In genomic region chr11:98981997-98982772, GRCm38 (mm10) we compare ENCODE assay signal across 8 mouse cellular contexts. TPM values are rescaled to one million over a fixed set of nuclear protein-coding genes. Genes with fewer than 3 reads are reported as not detected.
DNase-seq lines count a peak whose midpoint lies in the region; ATAC-seq and TF ChIP-seq lines count a peak whose summit lies in the region.

No protein-coding gene starts in this region.

- TF ChIP-seq POLR2A in bone marrow, adult 2 months (IDR thresholded peaks at IDR 0.05; ENCODE audit: borderline replicate concordance, control insufficient read depth, low read depth, low read length), result no peak
- TF ChIP-seq POLR2A in testis, adult 2 months (IDR thresholded peaks at IDR 0.05; ENCODE audit: control insufficient read depth, low read depth, low read length), result peak; percentile 58; the same call in 1 of the 2 replicates

- peak; percentile 87 for ATAC-seq in hindbrain, embryonic 16.5 days
- peak; percentile 31; the same call in 1 of the 2 replicates for ATAC-seq in limb, embryonic 11.5 days (ENCODE audit: insufficient number of reproducible peaks, low FRiP score, low TSS enrichment, low read depth)
- peak; percentile 88 for ATAC-seq in midbrain, embryonic 13.5 days

- peaks cover 62% of the 10 kb centered on the region for H3K27me3 ChIP-seq in forebrain, embryonic 10.5 days (ENCODE audit: poor library complexity, severe bottlenecking)
- no peaks in the 10 kb centered on the region for H3K27me3 ChIP-seq in hindbrain, embryonic 16.5 days (replicated peaks; ENCODE audit: control insufficient read depth, insufficient read depth, low read length)
- H3K27me3 ChIP-seq in limb, embryonic 11.5 days (ENCODE audit: control insufficient read depth, insufficient read depth, low read length), result peaks cover 20% of the 10 kb centered on the region
- H3K27me3 ChIP-seq in midbrain, embryonic 13.5 days, result peaks cover 39% of the 10 kb centered on the region
- no peaks in the 10 kb centered on the region for H3K27me3 ChIP-seq in testis, adult 2 months (ENCODE audit: control insufficient read depth, insufficient read depth, low read length)

- H3K4me1 ChIP-seq in bone marrow, adult 2 months (ENCODE audit: control insufficient read depth, insufficient read depth, low read length), result peaks cover 1% of the 10 kb centered on the region; the same call in 1 of the 2 replicates
- H3K4me1 ChIP-seq in forebrain, embryonic 10.5 days, result peaks cover 22% of the 10 kb centered on the region
- peaks cover 3% of the 10 kb centered on the region; the same call in 1 of the 2 replicates for H3K4me1 ChIP-seq in hindbrain, embryonic 16.5 days (ENCODE audit: control insufficient read depth, insufficient read depth, low read depth, low read length)
- peaks cover 11% of the 10 kb centered on the region for H3K4me1 ChIP-seq in limb, embryonic 11.5 days (ENCODE audit: control insufficient read depth, insufficient read depth, low read length)
- peaks cover 20% of the 10 kb centered on the region for H3K4me1 ChIP-seq in midbrain, embryonic 13.5 days (replicated peaks)
- peaks cover 29% of the 10 kb centered on the region for H3K4me1 ChIP-seq in testis, adult 2 months (ENCODE audit: control insufficient read depth, insufficient read depth, low read length)

- DNase-seq in left cerebral cortex, adult 18-20 months (ENCODE audit: low spot score in 2 of 2), result peak; percentile 64 to 79
- DNase-seq in left cerebral cortex, adult 9 months (ENCODE audit: low spot score in 2 of 2), result no peak
- DNase-seq in forebrain, embryonic 10.5 days (ENCODE audit: extremely low spot score, low spot score), result peak; percentile 82
- DNase-seq in limb, embryonic 11.5 days (ENCODE audit: low spot score), result peak; percentile 85

- H3K4me2 ChIP-seq in hindbrain, embryonic 16.5 days (ENCODE audit: low read length), result peak overlapping the region; percentile 77
- H3K4me2 ChIP-seq in limb, embryonic 11.5 days (ENCODE audit: low read depth, severe bottlenecking), result peak overlapping the region; percentile 97
- peak overlapping the region; percentile 87 for H3K4me2 ChIP-seq in midbrain, embryonic 13.5 days (replicated peaks)

- TF ChIP-seq CTCF in bone marrow, adult 2 months (IDR thresholded peaks at IDR 0.05; ENCODE audit: control insufficient read depth, insufficient read depth, low read length), result peak; percentile 50; the same call in 1 of the 2 replicates
- no peak; the same call in 1 of the 2 replicates for TF ChIP-seq CTCF in testis, adult 2 months (IDR thresholded peaks at IDR 0.05; ENCODE audit: control insufficient read depth, insufficient read depth, insufficient replicate concordance, low read depth, low read length)

- WGBS in bone marrow, adult 2 months, result under 1% methylated on average over 94 of the region's 94 CpGs
- under 1% methylated on average over 94 of the region's 94 CpGs for WGBS in forebrain, embryonic 10.5 days
- under 1% methylated on average over 79 of the region's 94 CpGs for WGBS in hindbrain, embryonic 16.5 days
- under 1% methylated on average over 94 of the region's 94 CpGs for WGBS in limb, embryonic 11.5 days
- under 1% methylated on average over 92 of the region's 94 CpGs for WGBS in midbrain, embryonic 13.5 days

- no peak overlapping the region; the same call in 1 of the 2 replicates for H3K27ac ChIP-seq in bone marrow, adult 2 months (ENCODE audit: control insufficient read depth, insufficient read depth, low read depth, low read length, poor library complexity)
- peak overlapping the region; percentile 77 for H3K27ac ChIP-seq in forebrain, embryonic 10.5 days
- H3K27ac ChIP-seq in hindbrain, embryonic 16.5 days (ENCODE audit: low read depth, low read length), result peak overlapping the region; percentile 92
- H3K27ac ChIP-seq in limb, embryonic 11.5 days (replicated peaks; ENCODE audit: low read depth, low read length), result no peak overlapping the region
- peak overlapping the region; percentile 92 for H3K27ac ChIP-seq in midbrain, embryonic 13.5 days
- H3K27ac ChIP-seq in testis, adult 2 months (ENCODE audit: control insufficient read depth, insufficient read depth, low read depth, low read length), result peak overlapping the region; percentile 3

- H3K4me3 ChIP-seq in bone marrow, adult 2 months (replicated peaks; ENCODE audit: control insufficient read depth, low read depth, low read length), result peak overlapping the region; percentile 38
- H3K4me3 ChIP-seq in forebrain, embryonic 10.5 days, result peak overlapping the region; percentile 64
- H3K4me3 ChIP-seq in hindbrain, embryonic 16.5 days (ENCODE audit: low read length), result peak overlapping the region; percentile 62
- peak overlapping the region; percentile 53 for H3K4me3 ChIP-seq in limb, embryonic 11.5 days (ENCODE audit: low read depth, low read length)
- H3K4me3 ChIP-seq in midbrain, embryonic 13.5 days (replicated peaks), result peak overlapping the region; percentile 59
- peak overlapping the region; percentile 66 for H3K4me3 ChIP-seq in testis, adult 2 months (ENCODE audit: control insufficient read depth, low read depth, low read length)

- no peaks in the 10 kb centered on the region for H3K36me3 ChIP-seq in forebrain, embryonic 10.5 days (replicated peaks)
- H3K36me3 ChIP-seq in hindbrain, embryonic 16.5 days (ENCODE audit: control insufficient read depth, insufficient read depth, low read length), result no peaks in the 10 kb centered on the region
- H3K36me3 ChIP-seq in limb, embryonic 11.5 days (ENCODE audit: control insufficient read depth, insufficient read depth, low read length), result no peaks in the 10 kb centered on the region
- H3K36me3 ChIP-seq in midbrain, embryonic 13.5 days, result no peaks in the 10 kb centered on the region
- H3K36me3 ChIP-seq in testis, adult 2 months (ENCODE audit: control insufficient read depth, insufficient read depth, low read length), result no peaks in the 10 kb centered on the region

- H3K9me3 ChIP-seq in forebrain, embryonic 10.5 days, result no peaks in the 10 kb centered on the region
- H3K9me3 ChIP-seq in hindbrain, embryonic 16.5 days (ENCODE audit: control insufficient read depth, low read length), result 0 out of 2 replicates have a peak, but pooled peaks cover 2% of the 10 kb centered on the region
- no peaks in the 10 kb centered on the region for H3K9me3 ChIP-seq in limb, embryonic 11.5 days (ENCODE audit: control insufficient read depth, low read length)
- no peaks in the 10 kb centered on the region for H3K9me3 ChIP-seq in midbrain, embryonic 13.5 days

- H3K9ac ChIP-seq in hindbrain, embryonic 16.5 days (ENCODE audit: low read depth, low read length), result peak overlapping the region; percentile 85
- H3K9ac ChIP-seq in limb, embryonic 11.5 days (ENCODE audit: low read length), result peak overlapping the region; percentile 70
- H3K9ac ChIP-seq in midbrain, embryonic 13.5 days (replicated peaks), result peak overlapping the region; percentile 79

RNA-seq across cellular contexts. Expression of gene Gjd3, which starts 0.6 kb away (rescaled TPM):
- 1 to 10 TPM; 1.8 to 2.0 TPM for total RNA-seq in left cerebral cortex, adult 18-20 months (2021)
- polyA plus RNA-seq in bone marrow, adult 2 months (2011; ENCODE audit: insufficient read depth, insufficient read length, low replicate concordance, missing spikeins), result not detected in 2 replicates
- 0.20 and 0.24 TPM in 2 replicates for polyA plus RNA-seq in forebrain, embryonic 10.5 days (2016; fragmentation: Nextera tagmentation; extraction: Ambion mirVana)
- 2.0 and 3.0 TPM in 2 replicates for polyA plus RNA-seq in hindbrain, embryonic 16.5 days (2015; fragmentation: Nextera tagmentation; extraction: Ambion mirVana)
- 0.40 TPM in 1 of 2 replicates, not detected in the other for polyA plus RNA-seq in limb, embryonic 11.5 days (2014; fragmentation: Nextera tagmentation; extraction: Ambion mirVana)
- polyA plus RNA-seq in midbrain, embryonic 13.5 days (2015; fragmentation: Nextera tagmentation; extraction: Ambion mirVana), result 0.58 and 0.99 TPM in 2 replicates
- polyA plus RNA-seq in testis, adult 2 months (2012; rRNA removed), result 13.6 and 23.8 TPM in 2 replicates

RNA-seq across cellular contexts. Expression of gene Top2a, which starts 41.8 kb away (rescaled TPM):
- under 1 TPM; 0.40 to 0.67 TPM for total RNA-seq in left cerebral cortex, adult 18-20 months (2021)
- polyA plus RNA-seq in bone marrow, adult 2 months (2011; ENCODE audit: insufficient read depth, insufficient read length, low replicate concordance, missing spikeins), result 161 and 191 TPM in 2 replicates
- polyA plus RNA-seq in forebrain, embryonic 10.5 days (2016; fragmentation: Nextera tagmentation; extraction: Ambion mirVana), result 366 and 373 TPM in 2 replicates
- polyA plus RNA-seq in hindbrain, embryonic 16.5 days (2015; fragmentation: Nextera tagmentation; extraction: Ambion mirVana), result 33.1 and 44.9 TPM in 2 replicates
- polyA plus RNA-seq in limb, embryonic 11.5 days (2014; fragmentation: Nextera tagmentation; extraction: Ambion mirVana), result 422 and 448 TPM in 2 replicates
- 118 and 125 TPM in 2 replicates for polyA plus RNA-seq in midbrain, embryonic 13.5 days (2015; fragmentation: Nextera tagmentation; extraction: Ambion mirVana)
- 19.4 and 20.4 TPM in 2 replicates for polyA plus RNA-seq in testis, adult 2 months (2012; rRNA removed)

RNA-seq across cellular contexts. Expression of gene Rara, which starts 54.6 kb away (rescaled TPM):
- 10 to 100 TPM; 14.4 to 14.9 TPM for total RNA-seq in left cerebral cortex, adult 18-20 months (2021)
- 8.9 and 17.2 TPM in 2 replicates for polyA plus RNA-seq in bone marrow, adult 2 months (2011; ENCODE audit: insufficient read depth, insufficient read length, low replicate concordance, missing spikeins)
- polyA plus RNA-seq in forebrain, embryonic 10.5 days (2016; fragmentation: Nextera tagmentation; extraction: Ambion mirVana), result 16.9 and 19.3 TPM in 2 replicates
- 12.1 and 16.7 TPM in 2 replicates for polyA plus RNA-seq in hindbrain, embryonic 16.5 days (2015; fragmentation: Nextera tagmentation; extraction: Ambion mirVana)
- polyA plus RNA-seq in limb, embryonic 11.5 days (2014; fragmentation: Nextera tagmentation; extraction: Ambion mirVana), result 46.7 and 48.7 TPM in 2 replicates
- polyA plus RNA-seq in midbrain, embryonic 13.5 days (2015; fragmentation: Nextera tagmentation; extraction: Ambion mirVana), result 7.5 and 9.1 TPM in 2 replicates
- 18.7 and 20.1 TPM in 2 replicates for polyA plus RNA-seq in testis, adult 2 months (2012; rRNA removed)

RNA-seq across cellular contexts. Expression of gene Igfbp4, which starts 58.9 kb away (rescaled TPM):
- 10 to 100 TPM; 64.2 to 73.2 TPM for total RNA-seq in left cerebral cortex, adult 18-20 months (2021)
- polyA plus RNA-seq in bone marrow, adult 2 months (2011; ENCODE audit: insufficient read depth, insufficient read length, low replicate concordance, missing spikeins), result 59.7 and 78.0 TPM in 2 replicates
- polyA plus RNA-seq in forebrain, embryonic 10.5 days (2016; fragmentation: Nextera tagmentation; extraction: Ambion mirVana), result 364 and 368 TPM in 2 replicates
- 120 and 161 TPM in 2 replicates for polyA plus RNA-seq in hindbrain, embryonic 16.5 days (2015; fragmentation: Nextera tagmentation; extraction: Ambion mirVana)
- 799 and 884 TPM in 2 replicates for polyA plus RNA-seq in limb, embryonic 11.5 days (2014; fragmentation: Nextera tagmentation; extraction: Ambion mirVana)
- polyA plus RNA-seq in midbrain, embryonic 13.5 days (2015; fragmentation: Nextera tagmentation; extraction: Ambion mirVana), result 120 and 125 TPM in 2 replicates
- 19.0 and 21.4 TPM in 2 replicates for polyA plus RNA-seq in testis, adult 2 months (2012; rRNA removed)

Comparison
In these comparisons a context has a peak if more than half of its experiments do, and no peak if none do; other contexts are left out.
1. DNase-seq: peak in left cerebral cortex, adult 18-20 months (2 of 2), forebrain, embryonic 10.5 days (single experiment) and limb, embryonic 11.5 days (single experiment); none in left cerebral cortex, adult 9 months (0 of 2).
2. H3K27ac ChIP-seq: peak in forebrain, embryonic 10.5 days (single experiment), hindbrain, embryonic 16.5 days (single experiment), midbrain, embryonic 13.5 days (single experiment) and testis, adult 2 months (single experiment); none in bone marrow, adult 2 months (single experiment) and limb, embryonic 11.5 days (single experiment).
3. ATAC-seq: peak in every context shown above with its lines; median percentile 88 in midbrain, embryonic 13.5 days; 87 in hindbrain, embryonic 16.5 days; 31 in limb, embryonic 11.5 days.
4. Peak in every context shown above with its lines, with median percentiles within 50 percentile points of each other: H3K4me3 ChIP-seq, H3K4me2 ChIP-seq and H3K9ac ChIP-seq.